8 mouse cellular contexts compared by ENCODE assay signal in the genomic region with DNA sequence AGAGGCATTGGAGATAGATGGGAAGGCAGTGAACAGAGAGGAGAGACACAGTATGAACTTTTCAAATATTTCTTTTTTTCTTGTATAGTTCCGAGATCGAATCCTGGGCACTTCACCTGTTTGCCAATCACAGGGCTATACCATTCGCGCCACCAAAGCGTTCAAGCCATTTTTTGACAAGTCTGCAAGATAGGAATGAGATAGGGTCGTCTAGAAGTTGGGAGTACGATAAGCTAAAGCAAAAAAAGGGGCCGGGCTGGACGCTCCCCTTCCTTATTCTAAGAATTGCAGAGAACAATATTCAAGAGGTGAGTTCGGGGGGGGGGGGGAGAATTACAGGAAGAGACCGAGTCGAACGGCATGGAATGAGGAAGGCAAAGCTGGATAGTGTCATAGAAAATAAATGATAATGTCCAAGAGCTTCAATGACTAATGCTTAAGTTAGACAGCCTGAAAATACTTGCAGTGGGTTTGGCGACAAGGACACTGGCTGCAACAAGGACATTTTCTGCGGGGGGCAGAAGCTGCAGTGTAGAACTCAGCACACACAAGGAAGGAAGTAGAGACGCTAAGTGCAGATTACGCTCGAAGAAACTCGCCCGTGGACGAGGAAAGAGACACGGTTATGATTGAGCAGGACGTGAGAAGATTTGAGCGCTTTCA. TPM values are rescaled to one million over a fixed set of nuclear protein-coding genes. Genes with fewer than 3 reads are reported as not detected.
A peak's percentile ranks its signal among the peaks of the same experiment; 100 is the strongest.
DNase-seq lines count a peak whose midpoint lies in the region; ATAC-seq and TF ChIP-seq lines count a peak whose summit lies in the region.

No protein-coding gene starts in this region.

- peaks cover 6% of the 10 kb centered on the region; the same call in 1 of the 2 replicates for H3K27me3 ChIP-seq in heart, embryonic 14.5 days (ENCODE audit: control insufficient read depth, insufficient read depth, low read length)
- peaks cover 9% of the 10 kb centered on the region; the same call in 1 of the 2 replicates for H3K27me3 ChIP-seq in hindbrain, embryonic 10.5 days (ENCODE audit: insufficient read depth, poor library complexity, severe bottlenecking)

- peak overlapping the region; percentile 68 to 99 for H3K4me3 ChIP-seq in heart, embryonic 14.5 days (ENCODE audit: control insufficient read depth in 1 of 2, insufficient read depth in 1 of 2, low read depth in 1 of 2, low read length in 2 of 2)
- H3K4me3 ChIP-seq in bone marrow macrophage, adult 2 months (ENCODE audit: insufficient read depth, low read length) = peak overlapping the region; percentile 85
- peak overlapping the region; percentile 94 for H3K4me3 ChIP-seq in hindbrain, embryonic 10.5 days

- intact Hi-C loops in heart, postnatal 10 days (cut with DNase I) = loop anchor here (5.0 kb wide), 2 partner anchors 139 to 224 kb away; no protein-coding TSS in a partner anchor

- TF ChIP-seq CTCF in bone marrow macrophage, adult 2 months (IDR thresholded peaks at IDR 0.05; ENCODE audit: low read depth, low read length) = no peak

- no peak for TF ChIP-seq POLR2A in bone marrow macrophage, adult 2 months (IDR thresholded peaks at IDR 0.05; ENCODE audit: borderline replicate concordance, low read depth, low read length)

- H3K36me3 ChIP-seq in heart, embryonic 14.5 days (ENCODE audit: control insufficient read depth, insufficient read depth, low read length) = no peaks in the 10 kb centered on the region
- no peaks in the 10 kb centered on the region for H3K36me3 ChIP-seq in hindbrain, embryonic 10.5 days

- no peak for DNase-seq in heart, postnatal 10 days
- no peak for DNase-seq in hindbrain, embryonic 10.5 days (ENCODE audit: low spot score)
- no peak for DNase-seq in ovary, postnatal 14 days (ENCODE audit: low spot score)
- no peak for DNase-seq in right cerebral cortex, postnatal 36 days (ENCODE audit: low spot score in 2 of 2)

- no peak overlapping the region for H3K27ac ChIP-seq in heart, embryonic 14.5 days (replicated peaks in 1 of 2; ENCODE audit: control insufficient read depth in 1 of 2, insufficient read depth in 1 of 2, low read depth in 2 of 2, low read length in 2 of 2)
- no peak overlapping the region for H3K27ac ChIP-seq in bone marrow macrophage, adult 2 months (ENCODE audit: insufficient read depth, low read depth, low read length)
- peak overlapping the region; percentile 94 for H3K27ac ChIP-seq in hindbrain, embryonic 10.5 days

- peak overlapping the region; percentile 86 for H3K4me2 ChIP-seq in heart, embryonic 14.5 days (ENCODE audit: low read length)

- H3K9ac ChIP-seq in heart, embryonic 14.5 days (ENCODE audit: low read length) = peak overlapping the region; percentile 85

- WGBS in heart, embryonic 14.5 days = 23% methylated on average over 24 of the region's 24 CpGs
- 30% methylated on average over 24 of the region's 24 CpGs for WGBS in hindbrain, embryonic 10.5 days

- no peak; the same call in 1 of the 2 replicates for ATAC-seq in heart, embryonic 14.5 days (ENCODE audit: insufficient number of reproducible peaks, insufficient read depth, low FRiP score, low read depth)
- ATAC-seq in megakaryocyte progenitor cell, adult 5-6 weeks (replicated peaks; ENCODE audit: poor library complexity) = peak; percentile 1; the same call in 1 of the 2 replicates
- ATAC-seq in monocyte, adult 5-6 weeks (replicated peaks; ENCODE audit: insufficient number of reproducible peaks, low FRiP score, low TSS enrichment, poor library complexity, severe bottlenecking) = no peak

- H3K9me3 ChIP-seq in heart, embryonic 14.5 days (ENCODE audit: control insufficient read depth, low read length) = no peaks in the 10 kb centered on the region
- H3K9me3 ChIP-seq in hindbrain, embryonic 10.5 days = no peaks in the 10 kb centered on the region

- H3K4me1 ChIP-seq in heart, embryonic 14.5 days (ENCODE audit: control insufficient read depth in 2 of 2, insufficient read depth in 2 of 2, low read length in 2 of 2) = peaks cover 2 to 12% of the 10 kb centered on the region in 2 experiments
- H3K4me1 ChIP-seq in bone marrow macrophage, adult 2 months (ENCODE audit: control insufficient read depth, insufficient read depth, low read length) = peaks cover 10% of the 10 kb centered on the region
- H3K4me1 ChIP-seq in hindbrain, embryonic 10.5 days (replicated peaks) = peaks cover 16% of the 10 kb centered on the region

RNA-seq across cellular contexts. Expression of a gene that starts 0.5 kb away (rescaled TPM):
- 12.9 and 15.0 TPM in 2 replicates for polyA plus RNA-seq in heart, embryonic 14.5 days (2014; fragmentation: Nextera tagmentation; extraction: Ambion mirVana)
- total RNA-seq in heart, postnatal 10 days (2021) = 10 to 100 TPM; 20.4 to 22.1 TPM
- polyA plus RNA-seq in bone marrow macrophage, adult 2 months (2012; ENCODE audit: insufficient read depth, insufficient read length, missing spikeins) = 42.0 and 48.4 TPM in 2 replicates
- polyA plus RNA-seq in hindbrain, embryonic 10.5 days (2016; fragmentation: Nextera tagmentation; extraction: Ambion mirVana) = 15.4 and 25.0 TPM in 2 replicates
- total RNA-seq in megakaryocyte progenitor cell, adult 5-6 weeks (2015) = 24.0 and 28.6 TPM in 2 replicates
- 24.6 and 36.6 TPM in 2 replicates for total RNA-seq in megakaryocyte progenitor cell, adult 5-6 weeks (2017)
- 44.8 to 78.7 TPM (median 65.4 TPM) in 3 replicates for total RNA-seq in monocyte, adult 5-6 weeks (2017)
